Mouse (Mus musculus) C2C12 (cell line): ENCODE measurements around the gene Copb1. TPM values are rescaled to one million over a fixed set of nuclear protein-coding genes. Genes with fewer than 3 reads are reported as not detected.
"Not testable (repeated sequence)": the region's sequence is repeated elsewhere in the genome, so short reads cannot be mapped to it uniquely, and the experiment has no call there.

ENCODE experiments used
- H3K27me3 ChIP-seq: one replicate; pipeline ENCODE4 v1.6.1; 2011; ENCODE audit not compliant: control insufficient read depth, insufficient read depth, insufficient read length
- H3K36me3 ChIP-seq: one replicate; pipeline ENCODE4 v1.6.1; 2011; ENCODE audit not compliant: control insufficient read depth, insufficient read depth
- H3K4me3 ChIP-seq: one replicate; pipeline ENCODE4 v1.5.1; 2011; ENCODE audit warnings: mild to moderate bottlenecking, control low read depth; ENCODE audit not compliant: poor library complexity, insufficient read depth, severe bottlenecking
- H3K79me2 ChIP-seq: one replicate; pipeline ENCODE4 v1.6.1; 2011; ENCODE audit not compliant: control insufficient read depth, insufficient read depth
- H3K79me3 ChIP-seq: one replicate; pipeline ENCODE4 v1.6.1; 2011; ENCODE audit warnings: low read depth, control low read depth
- H3ac ChIP-seq: one replicate; pipeline ENCODE3; 2011; ENCODE audit warnings: low read depth; ENCODE audit not compliant: control insufficient read depth, insufficient read length
- CEBPB ChIP-seq: IDR thresholded peaks from one replicate; pipeline ENCODE4 v1.6.1; 2011; ENCODE audit warnings: low read depth, mild to moderate bottlenecking, control low read depth, moderate library complexity
- CTCF ChIP-seq: IDR thresholded peaks from one replicate; pipeline ENCODE4 v1.5.1; 2011; ENCODE audit not compliant: control insufficient read depth, insufficient read depth, insufficient read length
- FOSL1 ChIP-seq: IDR thresholded peaks from one replicate; pipeline ENCODE4 v1.8.0; 2011; ENCODE audit warnings: mild to moderate bottlenecking, low read length; ENCODE audit not compliant: poor library complexity, insufficient read depth, severe bottlenecking
- MAX ChIP-seq: IDR thresholded peaks from one replicate; pipeline ENCODE4 v1.6.1; 2011; ENCODE audit warnings: mild to moderate bottlenecking, control low read depth
- MYOD1 ChIP-seq: IDR thresholded peaks from one replicate; pipeline ENCODE4 v1.6.1; 2011; ENCODE audit warnings: low read depth; ENCODE audit not compliant: control insufficient read depth, insufficient read length
- MYOG ChIP-seq: IDR thresholded peaks from one replicate; pipeline ENCODE4 v1.6.1; 2011; ENCODE audit not compliant: control insufficient read depth, insufficient read length; ENCODE audit errors: extremely low read depth
- USF1 ChIP-seq: IDR thresholded peaks from one replicate; pipeline ENCODE4 v1.6.1; 2011; ENCODE audit warnings: low read depth, mild to moderate bottlenecking, control low read depth, moderate library complexity
- polyA plus RNA-seq: library from polyadenylated mRNA; unstranded; fragments of >200 nt; fragmentation: generic; extraction: Trizol; gene quantifications from one replicate; pipeline ENCODE4 v1.2.1, GENCODE M21; 2012; ENCODE audit warnings: missing spikeins

Gene Copb1
- polyA plus RNA-seq, 1 experiment = 53.9 TPM

DNA sequence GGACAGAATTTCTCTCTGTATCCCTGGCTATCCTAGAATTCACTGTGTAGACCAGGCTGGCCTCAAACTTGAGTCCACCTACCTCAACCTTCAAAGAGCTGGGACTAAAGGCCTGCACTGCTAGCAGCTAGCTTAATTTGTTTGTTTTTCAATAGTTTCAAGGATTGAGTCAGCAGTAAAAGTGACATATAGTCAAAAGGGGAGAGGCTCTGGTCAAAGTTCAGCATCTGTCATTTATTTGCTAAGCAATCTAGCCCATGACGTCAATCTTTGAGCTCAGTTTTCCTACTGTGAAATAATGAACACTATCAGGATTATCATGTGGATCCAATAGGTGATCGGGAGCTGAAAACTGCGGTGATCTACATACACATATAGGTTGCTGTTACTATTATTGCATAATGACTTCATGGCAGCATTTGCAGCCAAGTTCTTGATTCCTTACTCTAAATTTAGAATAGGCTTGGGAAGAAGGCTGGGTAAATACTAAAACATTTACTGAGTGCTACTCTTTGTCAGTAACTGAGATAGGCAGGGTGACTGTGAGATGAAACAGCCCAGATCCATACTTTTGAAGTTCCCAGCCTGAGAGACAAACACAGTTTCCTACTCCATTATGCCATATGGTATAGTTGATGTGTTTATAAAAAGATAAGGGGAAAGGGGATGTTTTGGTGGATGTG lies 54.9 kb downstream of the Copb1 start:
- H3K79me3 ChIP-seq = no peaks in the 10 kb centered on the region
- no peak overlapping the region for H3ac ChIP-seq
- no peaks in the 10 kb centered on the region for H3K27me3 ChIP-seq
- H3K36me3 ChIP-seq = no peaks in the 10 kb centered on the region
- no peak overlapping the region for H3K4me3 ChIP-seq
- no peaks in the 10 kb centered on the region for H3K79me2 ChIP-seq
- no peak for TF ChIP-seq MAX
- TF ChIP-seq MYOD1 = no peak
- no peak for TF ChIP-seq CEBPB
- TF ChIP-seq USF1 = no peak
- no peak for TF ChIP-seq FOSL1
- TF ChIP-seq MYOG = no peak

- TF ChIP-seq USF1 (no peak), CEBPB (no peak), CTCF (no peak), FOSL1 (no peak), MYOG (no peak), MAX (no peak), MYOD1 (no peak)
These were observed 56.3 kb downstream of the Copb1 start for GRCm38 (mm10) chr7:114198252-114198651.

GRCm38 (mm10) chr7:114196588-114196987 lies 57.9 kb downstream of the Copb1 start:
- not testable (repeated sequence) for H3ac ChIP-seq, H3K27me3 ChIP-seq, H3K4me3 ChIP-seq, H3K79me2 ChIP-seq, H3K79me3 ChIP-seq, H3K36me3 ChIP-seq

More at GRCm38 (mm10) chr7:114198252-114198651, 56.3 kb downstream of the Copb1 start:
- Histone ChIP-seq H3K36me3 (no peaks in the 10 kb centered on the region), H3ac (no peak overlapping the region), H3K79me3 (no peaks in the 10 kb centered on the region), H3K27me3 (no peaks in the 10 kb centered on the region), H3K79me2 (no peaks in the 10 kb centered on the region), H3K4me3 (no peak overlapping the region)

DNA sequence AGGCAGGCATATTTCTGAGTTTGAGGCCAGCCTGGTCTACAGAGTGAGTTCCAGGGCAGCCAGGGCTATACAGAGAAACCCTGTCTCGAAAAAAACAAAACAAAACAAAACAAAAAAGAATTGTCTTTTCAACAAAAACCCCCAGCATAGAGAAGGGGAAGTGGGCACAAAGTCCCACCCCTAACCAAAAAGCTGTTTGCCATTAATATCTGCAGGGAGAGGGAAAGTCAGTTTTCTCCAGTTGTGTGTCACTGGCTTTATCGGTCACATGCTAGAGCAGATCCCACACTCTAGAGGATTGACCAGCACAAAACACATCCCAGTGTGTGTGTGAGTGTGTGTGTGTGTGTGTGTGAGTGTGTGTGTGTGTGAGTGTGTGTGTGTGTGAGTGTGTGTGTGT lies 59.7 kb downstream of the Copb1 start:
- H3ac ChIP-seq, H3K79me3 ChIP-seq, H3K4me3 ChIP-seq, H3K79me2 ChIP-seq, H3K27me3 ChIP-seq, H3K36me3 ChIP-seq: not testable (repeated sequence)

GRCm38 (mm10) chr7:114194224-114194623 lies 60.3 kb downstream of the Copb1 start:
- no peak for TF ChIP-seq FOSL1
- TF ChIP-seq MAX = no peak
- no peak for TF ChIP-seq USF1
- no peak for TF ChIP-seq CTCF
- TF ChIP-seq CEBPB = no peak
- TF ChIP-seq MYOG = no peak
- TF ChIP-seq MYOD1 = no peak
- Histone ChIP-seq H3ac (no peak overlapping the region), H3K79me3 (no peaks in the 10 kb centered on the region), H3K4me3 (no peak overlapping the region), H3K27me3 (no peaks in the 10 kb centered on the region), H3K36me3 (no peaks in the 10 kb centered on the region), H3K79me2 (no peaks in the 10 kb centered on the region)

DNA sequence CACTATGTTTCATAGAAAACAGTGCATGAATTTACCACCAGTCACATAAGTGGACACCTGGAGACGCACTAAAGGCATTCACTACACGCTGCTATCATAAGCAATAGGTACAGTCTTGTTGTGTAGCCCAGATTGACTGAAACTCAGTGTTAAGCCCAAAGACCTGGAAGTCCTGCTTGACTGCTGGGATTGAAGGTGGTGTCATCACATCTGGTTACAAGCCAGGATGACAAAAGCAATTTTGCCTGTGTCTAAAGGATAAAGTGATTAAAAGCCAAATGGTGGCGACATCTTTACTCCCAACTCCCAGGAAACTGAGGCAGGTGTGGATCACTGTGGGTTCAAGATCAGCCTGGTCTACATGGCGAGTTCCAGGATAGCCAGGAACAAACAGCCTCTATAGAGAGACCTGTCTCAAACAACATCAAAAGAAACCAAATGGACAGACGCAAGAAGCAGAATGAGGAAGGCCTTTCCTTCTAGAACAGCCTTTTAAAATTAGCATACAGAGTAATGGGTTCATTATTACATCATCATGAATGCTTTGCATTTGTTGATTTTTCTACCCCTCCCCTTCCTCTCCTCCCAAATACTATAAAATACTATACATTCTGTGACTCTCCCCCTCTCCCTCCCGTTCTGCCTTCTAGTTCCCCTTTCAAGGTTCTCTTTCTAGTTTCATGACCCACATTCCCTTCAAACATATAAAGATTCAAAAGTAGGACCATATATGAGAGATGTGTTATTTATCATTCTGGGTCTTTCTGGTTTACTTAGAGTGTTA lies 61.0 kb downstream of the Copb1 start:
- Histone ChIP-seq H3K36me3 (no peaks in the 10 kb centered on the region), H3K27me3 (no peaks in the 10 kb centered on the region), H3K79me2 (no peaks in the 10 kb centered on the region), H3K79me3 (no peaks in the 10 kb centered on the region), H3K4me3 (no peak overlapping the region), H3ac (no peak overlapping the region)
- TF ChIP-seq USF1 (no peak), FOSL1 (no peak), CEBPB (no peak), MYOD1 (no peak), MAX (no peak), CTCF (no peak), MYOG (no peak)
